Mouse (Mus musculus): Measurements from ENCODE around the gene Scg3. TPM values are rescaled to one million over a fixed set of nuclear protein-coding genes. Genes with fewer than 3 reads are reported as not detected.
A peak's percentile ranks its signal among the peaks of the same experiment; 100 is the strongest.

The Scg3 gene
- not detected in 2 replicates for total RNA-seq (2014; rRNA removed)
- polyA plus RNA-seq (2012; rRNA removed): not detected in 2 replicates

- 11% methylated on average over 42 of the region's 42 CpGs for WGBS
- no peak within 1 kb of the TSS for H3K4me3 ChIP-seq (ENCODE audit: insufficient read depth, low read depth, low read length)
- H3K79me2 ChIP-seq (ENCODE audit: control insufficient read depth, insufficient read depth, low read length): no peaks in the 10 kb centered on the region
- TF ChIP-seq CTCF (IDR thresholded peaks at IDR 0.05; ENCODE audit: low read depth, low read length) (no peak), POLR2A (IDR thresholded peaks at IDR 0.05; ENCODE audit: extremely low read depth, insufficient read depth, low read length) (no peak)
- H3K4me1 ChIP-seq (ENCODE audit: control insufficient read depth, insufficient read depth, low read length): no peaks in the 10 kb centered on the region
- no peak within 1 kb of the TSS for H3K9ac ChIP-seq (ENCODE audit: low read depth, low read length)
- no peak within 1 kb of the TSS for H3K27ac ChIP-seq (replicated peaks; ENCODE audit: insufficient read depth, low read depth, low read length)
- no peak for DNase-seq (ENCODE audit: extremely low read depth, low read depth, low spot score)
- H3K27me3 ChIP-seq (ENCODE audit: control insufficient read depth, insufficient read depth, low read length): peaks cover 4% of the 10 kb centered on the region; the same call in 1 of the 2 replicates
- no peaks in the 10 kb centered on the region for H3K36me3 ChIP-seq (ENCODE audit: control insufficient read depth, insufficient read depth, low read length)
These were observed at the start of gene Scg3 for GRCm38 (mm10) chr9:75683426-75684191. Gene Scg3, minus strand, starts transcription at chr9:75684056.

DNA sequence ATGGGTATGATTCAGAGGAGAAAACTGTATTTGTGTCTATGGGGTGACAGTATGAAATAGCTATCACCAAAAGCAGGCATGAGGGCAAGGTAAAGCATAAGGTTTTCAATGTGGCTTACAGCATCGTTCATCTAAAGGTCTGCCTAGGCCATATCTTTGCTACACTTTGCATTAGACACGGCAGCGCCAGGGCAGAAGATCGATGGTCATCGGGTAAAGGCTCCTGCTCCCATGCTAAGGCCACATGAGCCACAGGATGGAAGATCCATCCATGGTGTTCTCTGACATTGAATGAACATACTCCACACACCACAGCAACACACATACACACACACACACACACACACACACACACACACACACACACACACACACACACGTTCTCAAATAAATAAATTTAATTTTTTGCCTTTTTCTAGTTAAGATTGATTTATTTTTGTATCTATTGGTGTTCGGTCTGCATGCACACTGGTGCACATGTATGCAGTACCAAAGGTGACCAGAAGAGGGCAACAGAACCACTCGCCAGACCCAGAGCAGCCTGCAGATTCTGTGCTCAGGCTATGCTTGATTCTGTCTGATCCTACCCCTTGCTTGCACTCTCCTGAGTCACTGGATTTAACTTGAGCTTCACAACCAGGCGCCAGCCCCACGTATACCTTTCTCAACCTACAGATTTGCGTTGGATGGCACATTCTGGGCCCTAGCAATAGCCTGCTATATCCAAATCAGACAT is 36.3 kb upstream of the Scg3 start:
- Histone ChIP-seq H3K9ac (ENCODE audit: low read depth, low read length) (no peak overlapping the region), H3K79me2 (ENCODE audit: control insufficient read depth, insufficient read depth, low read length) (no peaks in the 10 kb centered on the region), H3K4me1 (ENCODE audit: control insufficient read depth, insufficient read depth, low read length) (no peaks in the 10 kb centered on the region), H3K4me3 (ENCODE audit: insufficient read depth, low read depth, low read length) (no peak overlapping the region), H3K36me3 (ENCODE audit: control insufficient read depth, insufficient read depth, low read length) (no peaks in the 10 kb centered on the region), H3K27ac (replicated peaks; ENCODE audit: insufficient read depth, low read depth, low read length) (no peak overlapping the region), H3K27me3 (ENCODE audit: control insufficient read depth, insufficient read depth, low read length) (no peaks in the 10 kb centered on the region)
- WGBS: 37% methylated on average over 11 of the region's 11 CpGs
- TF ChIP-seq CTCF (IDR thresholded peaks at IDR 0.05; ENCODE audit: low read depth, low read length) (peak; percentile 81), POLR2A (IDR thresholded peaks at IDR 0.05; ENCODE audit: extremely low read depth, insufficient read depth, low read length) (no peak)
- peak; percentile 30 for DNase-seq (ENCODE audit: extremely low read depth, low read depth, low spot score)

DNA sequence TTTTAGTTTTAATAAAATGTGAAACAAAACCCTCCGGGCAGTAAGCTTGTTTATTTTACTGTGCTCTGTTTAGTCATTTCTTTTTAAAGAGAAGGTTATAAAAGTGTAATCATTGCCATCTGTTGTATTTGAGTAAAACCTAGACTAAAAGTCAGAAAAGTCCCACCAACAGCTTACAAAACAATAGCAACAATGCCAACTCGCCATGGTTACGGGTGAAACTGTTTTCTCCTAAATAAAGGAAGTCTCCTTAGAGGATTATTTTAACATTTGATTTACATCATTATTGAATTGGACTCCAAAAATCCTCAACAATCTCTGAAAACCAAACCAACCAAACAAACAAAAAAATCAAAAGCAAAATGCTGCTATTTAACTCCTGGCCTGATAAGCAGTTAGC is 35.6 kb upstream of the Scg3 start:
- Histone ChIP-seq H3K27me3 (ENCODE audit: control insufficient read depth, insufficient read depth, low read length) (no peaks in the 10 kb centered on the region), H3K27ac (replicated peaks; ENCODE audit: insufficient read depth, low read depth, low read length) (no peak overlapping the region), H3K79me2 (ENCODE audit: control insufficient read depth, insufficient read depth, low read length) (no peaks in the 10 kb centered on the region), H3K36me3 (ENCODE audit: control insufficient read depth, insufficient read depth, low read length) (no peaks in the 10 kb centered on the region), H3K9ac (ENCODE audit: low read depth, low read length) (no peak overlapping the region), H3K4me1 (ENCODE audit: control insufficient read depth, insufficient read depth, low read length) (no peaks in the 10 kb centered on the region), H3K4me3 (ENCODE audit: insufficient read depth, low read depth, low read length) (no peak overlapping the region)
- DNase-seq (ENCODE audit: extremely low read depth, low read depth, low spot score): no peak
- no peak for TF ChIP-seq CTCF (IDR thresholded peaks at IDR 0.05; ENCODE audit: low read depth, low read length)
- TF ChIP-seq POLR2A (IDR thresholded peaks at IDR 0.05; ENCODE audit: extremely low read depth, insufficient read depth, low read length): no peak
- WGBS: 94% methylated on average over 3 of the region's 3 CpGs

DNA sequence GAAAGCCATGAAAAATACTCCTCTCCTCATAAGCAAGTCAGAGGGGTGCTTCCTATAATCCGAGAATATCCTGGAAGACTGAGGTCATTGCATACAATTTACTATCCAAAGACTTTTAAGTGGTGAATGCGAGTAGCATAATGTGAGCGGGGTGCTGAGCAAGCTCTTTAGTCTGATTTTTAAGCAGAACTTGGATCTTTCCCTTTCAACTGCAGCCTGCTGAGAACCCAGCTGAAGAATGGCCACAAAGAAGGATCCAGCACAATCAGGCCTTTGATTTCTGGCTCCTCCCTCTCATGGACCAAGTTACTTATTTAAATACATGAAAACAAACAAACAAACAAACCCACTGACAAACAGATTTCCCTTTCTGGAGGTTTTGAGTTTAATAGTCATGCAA is 916 bp upstream of the Scg3 start:
- no peak overlapping the region for H3K4me3 ChIP-seq (ENCODE audit: insufficient read depth, low read depth, low read length)
- peaks cover 4% of the 10 kb centered on the region; the same call in 1 of the 2 replicates for H3K27me3 ChIP-seq (ENCODE audit: control insufficient read depth, insufficient read depth, low read length)
- no peak overlapping the region for H3K9ac ChIP-seq (ENCODE audit: low read depth, low read length)
- no peaks in the 10 kb centered on the region for H3K4me1 ChIP-seq (ENCODE audit: control insufficient read depth, insufficient read depth, low read length)
- WGBS: 71% methylated on average over 3 of the region's 3 CpGs
- TF ChIP-seq POLR2A (IDR thresholded peaks at IDR 0.05; ENCODE audit: extremely low read depth, insufficient read depth, low read length) (no peak), CTCF (IDR thresholded peaks at IDR 0.05; ENCODE audit: low read depth, low read length) (no peak)
- H3K27ac ChIP-seq (replicated peaks; ENCODE audit: insufficient read depth, low read depth, low read length): no peak overlapping the region
- no peaks in the 10 kb centered on the region for H3K79me2 ChIP-seq (ENCODE audit: control insufficient read depth, insufficient read depth, low read length)
- DNase-seq (ENCODE audit: extremely low read depth, low read depth, low spot score): no peak
- H3K36me3 ChIP-seq (ENCODE audit: control insufficient read depth, insufficient read depth, low read length): no peaks in the 10 kb centered on the region

- H3K9ac ChIP-seq (ENCODE audit: low read depth, low read length): no peak overlapping the region
- peaks cover 4% of the 10 kb centered on the region; the same call in 1 of the 2 replicates for H3K27me3 ChIP-seq (ENCODE audit: control insufficient read depth, insufficient read depth, low read length)
- 80% methylated on average over 4 of the region's 4 CpGs for WGBS
- H3K4me1 ChIP-seq (ENCODE audit: control insufficient read depth, insufficient read depth, low read length): no peaks in the 10 kb centered on the region
- TF ChIP-seq POLR2A (IDR thresholded peaks at IDR 0.05; ENCODE audit: extremely low read depth, insufficient read depth, low read length) (no peak), CTCF (IDR thresholded peaks at IDR 0.05; ENCODE audit: low read depth, low read length) (no peak)
- no peak overlapping the region for H3K27ac ChIP-seq (replicated peaks; ENCODE audit: insufficient read depth, low read depth, low read length)
- H3K4me3 ChIP-seq (ENCODE audit: insufficient read depth, low read depth, low read length): no peak overlapping the region
- DNase-seq (ENCODE audit: extremely low read depth, low read depth, low spot score): no peak
- no peaks in the 10 kb centered on the region for H3K36me3 ChIP-seq (ENCODE audit: control insufficient read depth, insufficient read depth, low read length)
- no peaks in the 10 kb centered on the region for H3K79me2 ChIP-seq (ENCODE audit: control insufficient read depth, insufficient read depth, low read length)
These were observed 436 bp upstream of the Scg3 start for GRCm38 (mm10) chr9:75684292-75684691.
